Mouse (Mus musculus) large intestine, adult 2 months (tissue): Measurements from ENCODE around the gene Hist3h2ba. TPM values are rescaled to one million over a fixed set of nuclear protein-coding genes. Genes with fewer than 3 reads are reported as not detected.

ENCODE experiments used
- DNase-seq: peaks from one replicate; pipeline ENCODE4 v3.0.0-alpha.2; 2012; ENCODE audit warnings: low read depth, low spot score
- whole genome bisulfite sequencing: fragments of 180-500 bp; shearing (Covaris S2); methylation state at CpG from one replicate; pipeline ENCODE4 v1.1.7; 2018; 5-methylcytosine and 5-hydroxymethylcytosine counted together
- polyA plus RNA-seq: library from polyadenylated mRNA; depleted of rRNA; stranded (reverse); fragments of >200 nt; gene quantifications from 2 replicates; pipeline ENCODE4 v1.2.3, GENCODE M21; 2012; rRNA removed

Hist3h2ba gene
- polyA plus RNA-seq, 1 experiment = 3.7 TPM

- no peak for DNase-seq
- 86% methylated on average over 18 of the region's 18 CpGs for WGBS
These were observed 33.9 kb downstream of the Hist3h2ba start for GRCm38 (mm10) chr11:58982471-58983097.

- WGBS = 85% methylated on average over 6 of the region's 6 CpGs
- no peak for DNase-seq
These were observed 35.1 kb downstream of the Hist3h2ba start for GRCm38 (mm10) chr11:58983691-58984341.

- WGBS = 91% methylated on average over 7 of the region's 7 CpGs
- DNase-seq = no peak
These were observed 35.9 kb downstream of the Hist3h2ba start for GRCm38 (mm10) chr11:58984657-58985056.

GRCm38 (mm10) chr11:58985299-58985917 is 36.7 kb downstream of the Hist3h2ba start:
- DNase-seq = no peak
- whole genome bisulfite sequencing = 59% methylated on average over 3 of the region's 3 CpGs

- WGBS = 91% methylated on average over 4 of the region's 4 CpGs
- DNase-seq = no peak
These were observed 40.4 kb downstream of the Hist3h2ba start for GRCm38 (mm10) chr11:58989166-58989565.

- WGBS = 92% methylated on average over 17 of the region's 17 CpGs
- DNase-seq = no peak
These were observed 41.4 kb downstream of the Hist3h2ba start for GRCm38 (mm10) chr11:58990141-58990540.

- 68% methylated on average over 9 of the region's 9 CpGs for WGBS
- no peak for DNase-seq
These were observed 42.1 kb downstream of the Hist3h2ba start for GRCm38 (mm10) chr11:58990794-58991193.

- WGBS = 74% methylated on average over 3 of the region's 3 CpGs
These were observed 43.2 kb downstream of the Hist3h2ba start for GRCm38 (mm10) chr11:58991911-58992310.

GRCm38 (mm10) chr11:58993091-58993670 is 44.5 kb downstream of the Hist3h2ba start:
- no peak for DNase-seq
- 60% methylated on average over 6 of the region's 6 CpGs for WGBS

More at GRCm38 (mm10) chr11:58991911-58992310, 43.2 kb downstream of the Hist3h2ba start:
- no peak for DNase-seq

- no peak for DNase-seq
- 3% methylated on average over 30 of the region's 35 CpGs for WGBS
These were observed 45.7 kb downstream of the Hist3h2ba start for GRCm38 (mm10) chr11:58994337-58994826.

GRCm38 (mm10) chr11:58995061-58995806 is 46.5 kb downstream of the Hist3h2ba start:
- DNase-seq = no peak
- 81% methylated on average over 9 of the region's 9 CpGs for WGBS

- 42% methylated on average over 12 of the region's 12 CpGs for WGBS
- DNase-seq = no peak
These were observed 47.2 kb downstream of the Hist3h2ba start for GRCm38 (mm10) chr11:58995807-58996370.

- WGBS = 77% methylated on average over 5 of the region's 5 CpGs
- DNase-seq = no peak
These were observed 48.8 kb downstream of the Hist3h2ba start for GRCm38 (mm10) chr11:58997541-58997940.

Other genes with a start within 250 kb of the Hist3h2ba start
- not detected in 2 replicates for gene Olfr319, start 249.8 kb upstream of the Hist3h2ba start, polyA plus RNA-seq
- not detected in 2 replicates for gene Olfr318, start 224.9 kb upstream of the Hist3h2ba start, polyA plus RNA-seq
- not detected in 2 replicates for gene Olfr317, start 209.7 kb upstream of the Hist3h2ba start, polyA plus RNA-seq
- gene Olfr316, start 196.2 kb upstream of the Hist3h2ba start, polyA plus RNA-seq = not detected in 2 replicates
- not detected in 2 replicates for gene Olfr315, start 175.7 kb upstream of the Hist3h2ba start, polyA plus RNA-seq
- not detected in 2 replicates for gene Olfr314, start 166.0 kb upstream of the Hist3h2ba start, polyA plus RNA-seq
- 1.3 and 3.1 TPM in 2 replicates for gene Fam183b, start 147.0 kb upstream of the Hist3h2ba start, polyA plus RNA-seq
- gene Olfr313, start 133.9 kb upstream of the Hist3h2ba start, polyA plus RNA-seq = not detected in 2 replicates
- gene Olfr312, start 119.7 kb upstream of the Hist3h2ba start, polyA plus RNA-seq = not detected in 2 replicates
- gene Olfr311, start 109.7 kb upstream of the Hist3h2ba start, polyA plus RNA-seq = not detected in 2 replicates
- 2.1 and 2.8 TPM in 2 replicates for gene Gm12258, start 101.8 kb upstream of the Hist3h2ba start, polyA plus RNA-seq
- gene 2810021J22Rik, start 81.7 kb upstream of the Hist3h2ba start, polyA plus RNA-seq = 1.3 and 2.8 TPM in 2 replicates
- gene Zfp39, start 44.7 kb upstream of the Hist3h2ba start, polyA plus RNA-seq = 0.38 and 0.89 TPM in 2 replicates
- gene Btnl10, start 31.0 kb upstream of the Hist3h2ba start, polyA plus RNA-seq = not detected in 2 replicates
- 122 and 137 TPM in 2 replicates for gene Rnf187, start 10.0 kb upstream of the Hist3h2ba start, polyA plus RNA-seq
- gene Hist3h2a, start 5.8 kb downstream of the Hist3h2ba start, polyA plus RNA-seq = 11.6 and 13.1 TPM in 2 replicates
- 0.15 and 0.22 TPM in 2 replicates for gene Trim17, start 5.8 kb downstream of the Hist3h2ba start, polyA plus RNA-seq
- gene Trim11, start 29.2 kb downstream of the Hist3h2ba start, polyA plus RNA-seq = 15.4 and 21.9 TPM in 2 replicates
- 0.62 and 0.92 TPM in 2 replicates for gene Obscn, start 187.5 kb downstream of the Hist3h2ba start, polyA plus RNA-seq
- gene Iba57, start 214.8 kb downstream of the Hist3h2ba start, polyA plus RNA-seq = 4.7 and 7.1 TPM in 2 replicates
- gene Gjc2, start 234.3 kb downstream of the Hist3h2ba start, polyA plus RNA-seq = 1.7 and 2.5 TPM in 2 replicates
- gene Guk1, start 243.3 kb downstream of the Hist3h2ba start, polyA plus RNA-seq = 143 and 195 TPM in 2 replicates